Mouse (Mus musculus): ENCODE data around the gene Epha6.

DNA sequence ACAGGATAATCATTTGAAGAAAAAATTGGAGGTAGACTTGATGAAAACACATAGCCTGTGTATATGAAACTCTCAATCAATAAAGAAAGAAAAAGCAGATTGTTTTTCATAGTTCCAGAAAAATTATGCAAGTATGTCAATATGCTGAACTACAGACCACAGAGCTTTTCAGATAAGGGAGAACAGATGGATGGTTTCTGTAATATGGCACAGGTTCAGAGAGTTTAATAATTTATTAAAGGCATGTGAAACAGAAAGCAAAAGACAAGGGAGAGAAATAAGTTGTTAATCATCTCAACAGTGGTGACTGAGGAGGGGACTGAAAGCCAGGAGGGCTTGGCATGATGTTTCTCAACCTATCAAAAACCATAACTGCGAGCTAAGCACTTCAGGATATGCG lies 372.3 kb downstream of the Epha6 start:
- TF ChIP-seq CTCF (IDR thresholded peaks at IDR 0.05; ENCODE audit: low read depth) (no peak), EP300 (IDR thresholded peaks at IDR 0.05; ENCODE audit: low read depth) (no peak)

Measured in liver, embryonic 14.5 days (tissue).